Mouse (Mus musculus) liver, adult 2 months (tissue): Measurements from ENCODE around the gene Gm20075. TPM values are rescaled to one million over a fixed set of nuclear protein-coding genes. Genes with fewer than 3 reads are reported as not detected.
"Not testable (repeated sequence)": the region's sequence is repeated elsewhere in the genome, so short reads cannot be mapped to it uniquely, and the experiment has no call there.

Experiments used
- DNase-seq: peaks from one replicate; pipeline ENCODE4 v3.0.0-alpha.2; 2011; ENCODE audit warnings: low read depth, low spot score; ENCODE audit errors: extremely low read depth
- H3K27ac ChIP-seq: fragments of 200-500 bp; replicated peaks from 2 replicates; pipeline ENCODE4 v1.5.1; 2012; ENCODE audit warnings: low read depth, mild to moderate bottlenecking, control low read depth, inconsistent platforms, low read length; ENCODE audit not compliant: insufficient read depth
- H3K27me3 ChIP-seq: fragments of 200-500 bp; 2 replicates; pipeline ENCODE4 v1.6.1; 2012; ENCODE audit warnings: mild to moderate bottlenecking, moderate library complexity, low read length, inconsistent platforms; ENCODE audit not compliant: control insufficient read depth, insufficient read depth
- H3K36me3 ChIP-seq: fragments of 200-500 bp; 2 replicates; pipeline ENCODE4 v1.6.1; 2012; ENCODE audit warnings: low read length, inconsistent platforms; ENCODE audit not compliant: control insufficient read depth, insufficient read depth
- H3K4me1 ChIP-seq: fragments of 200-500 bp; 2 replicates; pipeline ENCODE4 v1.6.1; 2011; ENCODE audit warnings: low read length; ENCODE audit not compliant: control insufficient read depth, insufficient read depth
- H3K4me3 ChIP-seq: fragments of 200-500 bp; 2 replicates; pipeline ENCODE4 v1.5.1; 2011; ENCODE audit warnings: low read depth, mild to moderate bottlenecking, control low read depth, low read length, moderate library complexity; ENCODE audit not compliant: insufficient read depth
- H3K79me2 ChIP-seq: fragments of 200-500 bp; 2 replicates; pipeline ENCODE4 v1.6.1; 2012; ENCODE audit warnings: inconsistent platforms, mild to moderate bottlenecking, low read length, moderate library complexity; ENCODE audit not compliant: control insufficient read depth, insufficient read depth
- H3K9ac ChIP-seq: fragments of 200-500 bp; 2 replicates; pipeline ENCODE4 v1.6.1; 2012; ENCODE audit warnings: low read depth, mild to moderate bottlenecking, control low read depth, inconsistent platforms, low read length
- CTCF ChIP-seq: fragments of 200-500 bp; IDR thresholded peaks from 2 replicates; pipeline ENCODE4 v1.5.1; 2011; ENCODE audit warnings: low read depth, low read length, control low read depth
- POLR2A ChIP-seq: fragments of 200-500 bp; IDR thresholded peaks from 2 replicates; pipeline ENCODE4 v1.6.1; 2011; ENCODE audit warnings: low read length, control low read depth; ENCODE audit not compliant: insufficient read depth; ENCODE audit errors: extremely low read depth
- WGBS: fragments of 180-500 bp; shearing (Covaris S2); methylation state at CpG from one replicate; pipeline ENCODE4 v1.1.7; 2018; 5-methylcytosine and 5-hydroxymethylcytosine counted together
- polyA plus RNA-seq: library from polyadenylated mRNA; depleted of rRNA; stranded (reverse); fragments of >200 nt; gene quantifications from 2 replicates; pipeline ENCODE4 v1.2.3, GENCODE M21; 2012
- total RNA-seq: library from RNA; depleted of rRNA; stranded (reverse); fragments of >200 nt; gene quantifications from 2 replicates; pipeline ENCODE4 v1.2.3, GENCODE M21; 2014

Gm20075 gene
- total and polyA plus RNA-seq, 2 experiments, result 1.4 TPM; not detected in 1

GRCm38 (mm10) chr13:96106367-96106766 is 25.2 kb upstream of the Gm20075 start:
- Histone ChIP-seq H3K27me3 (no peaks in the 10 kb centered on the region), H3K36me3 (no peaks in the 10 kb centered on the region), H3K4me1 (no peaks in the 10 kb centered on the region), H3K27ac (no peak overlapping the region), H3K9ac (no peak overlapping the region), H3K79me2 (no peaks in the 10 kb centered on the region), H3K4me3 (no peak overlapping the region)
- DNase-seq, result peak; percentile 12
- 81% methylated on average over 4 of the region's 4 CpGs for WGBS
- TF ChIP-seq POLR2A (no peak), CTCF (no peak)

GRCm38 (mm10) chr13:96090929-96091328 is 9.8 kb upstream of the Gm20075 start:
- Histone ChIP-seq H3K79me2 (no peaks in the 10 kb centered on the region), H3K27me3 (no peaks in the 10 kb centered on the region), H3K4me3 (no peak overlapping the region), H3K4me1 (no peaks in the 10 kb centered on the region), H3K27ac (no peak overlapping the region), H3K9ac (no peak overlapping the region), H3K36me3 (no peaks in the 10 kb centered on the region)
- DNase-seq, result no peak
- no peak for TF ChIP-seq CTCF
- no peak for TF ChIP-seq POLR2A
- WGBS, result 77% methylated on average over 4 of the region's 4 CpGs

GRCm38 (mm10) chr13:96085581-96086302 is 4.6 kb upstream of the Gm20075 start:
- DNase-seq, result no peak
- H3K9ac ChIP-seq, result no peak overlapping the region
- no peaks in the 10 kb centered on the region for H3K36me3 ChIP-seq
- no peak overlapping the region for H3K27ac ChIP-seq
- H3K27me3 ChIP-seq, result peaks cover 2% of the 10 kb centered on the region; the same call in 1 of the 2 replicates
- no peaks in the 10 kb centered on the region for H3K79me2 ChIP-seq
- H3K4me1 ChIP-seq, result no peaks in the 10 kb centered on the region
- WGBS, result 61% methylated on average over 7 of the region's 7 CpGs
- H3K4me3 ChIP-seq, result no peak overlapping the region
- no peak for TF ChIP-seq CTCF
- TF ChIP-seq POLR2A, result no peak

- DNase-seq, H3K36me3 ChIP-seq, H3K4me3 ChIP-seq, H3K9ac ChIP-seq, H3K4me1 ChIP-seq, H3K79me2 ChIP-seq, H3K27ac ChIP-seq, H3K27me3 ChIP-seq: not testable (repeated sequence)
- WGBS, result 88% methylated on average over 1 of the region's 1 CpGs
Observed at GRCm38 (mm10) chr13:96081754-96082153, 578 bp upstream of the Gm20075 start, which contains the start of gene Gm17190. Gene Gm17190 (plus strand): TSS chr13:96082054.

- Histone ChIP-seq H3K36me3 (no peaks in the 10 kb centered on the region), H3K4me3 (no peak overlapping the region), H3K79me2 (no peaks in the 10 kb centered on the region), H3K9ac (no peak overlapping the region), H3K27ac (no peak overlapping the region), H3K27me3 (no peaks in the 10 kb centered on the region), H3K4me1 (no peaks in the 10 kb centered on the region)
- TF ChIP-seq CTCF, result no peak
- TF ChIP-seq POLR2A, result no peak
- peak; percentile 21 for DNase-seq
- 39% methylated on average over 8 of the region's 8 CpGs for WGBS
Observed at GRCm38 (mm10) chr13:96073555-96073954, 7.6 kb downstream of the Gm20075 start.

GRCm38 (mm10) chr13:96052755-96053154 is 28.4 kb downstream of the Gm20075 start:
- Histone ChIP-seq H3K9ac (no peak overlapping the region), H3K79me2 (no peaks in the 10 kb centered on the region), H3K27ac (no peak overlapping the region), H3K27me3 (no peaks in the 10 kb centered on the region), H3K36me3 (no peaks in the 10 kb centered on the region), H3K4me3 (no peak overlapping the region), H3K4me1 (no peaks in the 10 kb centered on the region)
- WGBS, result 83% methylated on average over 3 of the region's 3 CpGs
- TF ChIP-seq CTCF, result no peak
- no peak for TF ChIP-seq POLR2A
- DNase-seq, result no peak
